Mouse (Mus musculus) forebrain, embryonic 15.5 days (tissue): ENCODE data around the gene Ilkap. TPM values are rescaled to one million over a fixed set of nuclear protein-coding genes. Genes with fewer than 3 reads are reported as not detected.

Source experiments
- ATAC-seq: fragments of 200-750 bp; cut with Nextera tagmentation; replicated peaks from 2 replicates; pipeline ENCODE4 v1.8.0; 2017; ENCODE audit warnings: mild to moderate bottlenecking, moderate TSS enrichment, moderate library complexity
- H3K27ac ChIP-seq: fragments of 300-500 bp; sonication (generic); replicated peaks from 2 replicates; pipeline ENCODE4 v1.5.1; 2015; ENCODE audit warnings: mild to moderate bottlenecking, inconsistent platforms
- H3K27me3 ChIP-seq: fragments of 300-500 bp; sonication (generic); 2 replicates; pipeline ENCODE4 v1.6.1; 2015; ENCODE audit warnings: inconsistent platforms
- H3K36me3 ChIP-seq: fragments of 300-500 bp; sonication (generic); 2 replicates; pipeline ENCODE4 v1.6.1; 2015; ENCODE audit warnings: mild to moderate bottlenecking, inconsistent platforms
- H3K4me1 ChIP-seq: fragments of 300-500 bp; sonication (generic); 2 replicates; pipeline ENCODE4 v1.6.1; 2015; ENCODE audit warnings: inconsistent platforms
- H3K4me2 ChIP-seq: fragments of 300-500 bp; sonication (generic); replicated peaks from 2 replicates; pipeline ENCODE4 v1.6.1; 2015; ENCODE audit warnings: mild to moderate bottlenecking, inconsistent platforms
- H3K4me3 ChIP-seq: fragments of 300-500 bp; sonication (generic); 2 replicates; pipeline ENCODE4 v1.5.1; 2015; ENCODE audit warnings: mild to moderate bottlenecking, inconsistent platforms
- H3K9ac ChIP-seq: fragments of 300-500 bp; sonication (generic); replicated peaks from 2 replicates; pipeline ENCODE4 v1.6.1; 2015; ENCODE audit warnings: mild to moderate bottlenecking, inconsistent platforms
- H3K9me3 ChIP-seq: fragments of 300-500 bp; sonication (generic); 2 replicates; pipeline ENCODE4 v1.6.1; 2016; ENCODE audit warnings: inconsistent platforms
- WGBS: fragments of 180-500 bp; shearing (Covaris S2); methylation state at CpG from one replicate; pipeline ENCODE4 v1.1.7; 2015; ENCODE audit warnings: mixed read lengths; 5-methylcytosine and 5-hydroxymethylcytosine counted together
- polyA plus RNA-seq: library from polyadenylated mRNA; unstranded; fragments of >200 nt; fragmentation: Nextera tagmentation; extraction: Ambion mirVana; gene quantifications from 2 replicates; pipeline ENCODE4 v1.2.1, GENCODE M21; 2015

Gene Ilkap
- polyA plus RNA-seq, 1 experiment from 2014 or later: 167 TPM

GRCm38 (mm10) chr1:91413030-91413506 lies 14.5 kb upstream of the Ilkap start:
- peak; percentile 92 for ATAC-seq
- under 1% methylated on average over 34 of the region's 34 CpGs for WGBS
- no peaks in the 10 kb centered on the region for H3K27me3 ChIP-seq
- peak overlapping the region; percentile 92 for H3K4me3 ChIP-seq
- peak overlapping the region; percentile 91 for H3K27ac ChIP-seq
- H3K36me3 ChIP-seq: peaks cover 3% of the 10 kb centered on the region; the same call in 1 of the 2 replicates
- peak overlapping the region; percentile 94 for H3K9ac ChIP-seq
- H3K9me3 ChIP-seq: no peaks in the 10 kb centered on the region
- H3K4me2 ChIP-seq: peak overlapping the region; percentile 93
- H3K4me1 ChIP-seq: peaks cover 38% of the 10 kb centered on the region

- Histone ChIP-seq H3K36me3 (no peaks in the 10 kb centered on the region; the same call in 1 of the 2 replicates), H3K9ac (peak overlapping the region; percentile 94), H3K4me2 (peak overlapping the region; percentile 93), H3K27me3 (no peaks in the 10 kb centered on the region), H3K4me1 (peaks cover 38% of the 10 kb centered on the region), H3K4me3 (peak overlapping the region; percentile 92), H3K27ac (peak overlapping the region; percentile 91), H3K9me3 (no peaks in the 10 kb centered on the region)
- 1% methylated on average over 64 of the region's 65 CpGs for WGBS
- ATAC-seq: peak; percentile 30
Observed at GRCm38 (mm10) chr1:91412286-91413029, 13.8 kb upstream of the Ilkap start.

GRCm38 (mm10) chr1:91411631-91412285 lies 13.1 kb upstream of the Ilkap start:
- peak overlapping the region; percentile 93 for H3K4me2 ChIP-seq
- no peaks in the 10 kb centered on the region; the same call in 1 of the 2 replicates for H3K36me3 ChIP-seq
- peak overlapping the region; percentile 94 for H3K9ac ChIP-seq
- H3K27ac ChIP-seq: peak overlapping the region; percentile 91; the same call in 1 of the 2 replicates
- WGBS: 48% methylated on average over 8 of the region's 8 CpGs
- H3K9me3 ChIP-seq: no peaks in the 10 kb centered on the region
- no peak for ATAC-seq
- peaks cover 38% of the 10 kb centered on the region for H3K4me1 ChIP-seq
- no peaks in the 10 kb centered on the region for H3K27me3 ChIP-seq
- H3K4me3 ChIP-seq: peak overlapping the region; percentile 92

- Histone ChIP-seq H3K36me3 (no peaks in the 10 kb centered on the region), H3K27me3 (no peaks in the 10 kb centered on the region)
Observed at GRCm38 (mm10) chr1:91407819-91408218, 9.2 kb upstream of the Ilkap start.

GRCm38 (mm10) chr1:91405406-91406169 lies 7.0 kb upstream of the Ilkap start:
- H3K4me2 ChIP-seq: no peak overlapping the region; the same call in 1 of the 2 replicates

More at GRCm38 (mm10) chr1:91407819-91408218, 9.2 kb upstream of the Ilkap start:
- Histone ChIP-seq H3K4me3 (no peak overlapping the region), H3K27ac (no peak overlapping the region), H3K4me2 (no peak overlapping the region), H3K9me3 (no peaks in the 10 kb centered on the region), H3K9ac (no peak overlapping the region), H3K4me1 (peaks cover 15% of the 10 kb centered on the region)
- ATAC-seq: no peak
- WGBS: 93% methylated on average over 4 of the region's 4 CpGs

GRCm38 (mm10) chr1:91404976-91405375 lies 6.4 kb upstream of the Ilkap start:
- 23% methylated on average over 1 of the region's 1 CpGs for WGBS
- Histone ChIP-seq H3K4me3 (no peak overlapping the region), H3K27me3 (no peaks in the 10 kb centered on the region), H3K9me3 (no peaks in the 10 kb centered on the region), H3K9ac (no peak overlapping the region), H3K36me3 (no peaks in the 10 kb centered on the region), H3K27ac (no peak overlapping the region), H3K4me2 (no peak overlapping the region), H3K4me1 (no peaks in the 10 kb centered on the region)
- no peak for ATAC-seq

More at GRCm38 (mm10) chr1:91405406-91406169, 7.0 kb upstream of the Ilkap start:
- H3K27ac ChIP-seq: no peak overlapping the region
- 49% methylated on average over 23 of the region's 23 CpGs for WGBS
- no peaks in the 10 kb centered on the region for H3K9me3 ChIP-seq
- no peaks in the 10 kb centered on the region for H3K36me3 ChIP-seq
- H3K4me3 ChIP-seq: no peak overlapping the region
- no peaks in the 10 kb centered on the region for H3K27me3 ChIP-seq
- H3K9ac ChIP-seq: no peak overlapping the region
- ATAC-seq: 0 out of 2 replicates have a peak, but pooled peaks have one; percentile 11
- H3K4me1 ChIP-seq: no peaks in the 10 kb centered on the region

GRCm38 (mm10) chr1:91397927-91398259 lies 722 bp downstream of the Ilkap start:
- H3K36me3 ChIP-seq: peaks cover 4% of the 10 kb centered on the region; the same call in 1 of the 2 replicates
- no peaks in the 10 kb centered on the region for H3K27me3 ChIP-seq
- peak overlapping the region; percentile 87 for H3K27ac ChIP-seq
- H3K4me3 ChIP-seq: peak overlapping the region; percentile 86
- WGBS: under 1% methylated on average over 12 of the region's 12 CpGs
- peak overlapping the region; percentile 87 for H3K4me2 ChIP-seq
- no peaks in the 10 kb centered on the region for H3K9me3 ChIP-seq
- H3K4me1 ChIP-seq: peaks cover 33% of the 10 kb centered on the region
- H3K9ac ChIP-seq: peak overlapping the region; percentile 88
- ATAC-seq: no peak

GRCm38 (mm10) chr1:91390369-91390768 lies 8.2 kb downstream of the Ilkap start:
- H3K27me3 ChIP-seq: no peaks in the 10 kb centered on the region
- 97% methylated on average over 5 of the region's 5 CpGs for WGBS
- H3K36me3 ChIP-seq: peaks cover 65% of the 10 kb centered on the region
- ATAC-seq: no peak
- H3K4me2 ChIP-seq: no peak overlapping the region
- no peaks in the 10 kb centered on the region for H3K9me3 ChIP-seq
- H3K4me3 ChIP-seq: no peak overlapping the region
- H3K4me1 ChIP-seq: peaks cover 7% of the 10 kb centered on the region; the same call in 1 of the 2 replicates
- H3K9ac ChIP-seq: no peak overlapping the region
- no peak overlapping the region for H3K27ac ChIP-seq

- Histone ChIP-seq H3K4me2 (no peak overlapping the region), H3K4me1 (no peaks in the 10 kb centered on the region), H3K9ac (no peak overlapping the region), H3K9me3 (no peaks in the 10 kb centered on the region), H3K27ac (no peak overlapping the region), H3K27me3 (no peaks in the 10 kb centered on the region), H3K4me3 (no peak overlapping the region), H3K36me3 (peaks cover 85% of the 10 kb centered on the region)
- ATAC-seq: no peak
- WGBS: 98% methylated on average over 4 of the region's 4 CpGs
Observed at GRCm38 (mm10) chr1:91381091-91381471, 17.5 kb downstream of the Ilkap start.

GRCm38 (mm10) chr1:91380453-91381090 lies 18.0 kb downstream of the Ilkap start:
- Histone ChIP-seq H3K4me2 (no peak overlapping the region), H3K9ac (no peak overlapping the region), H3K4me3 (no peak overlapping the region), H3K27me3 (no peaks in the 10 kb centered on the region), H3K9me3 (no peaks in the 10 kb centered on the region), H3K27ac (no peak overlapping the region), H3K4me1 (no peaks in the 10 kb centered on the region), H3K36me3 (peaks cover 87% of the 10 kb centered on the region)
- 0 out of 2 replicates have a peak, but pooled peaks have one; percentile 41 for ATAC-seq
- WGBS: 58% methylated on average over 7 of the region's 7 CpGs

GRCm38 (mm10) chr1:91373414-91373835 lies 25.2 kb downstream of the Ilkap start:
- peaks cover 75% of the 10 kb centered on the region for H3K36me3 ChIP-seq
- 94% methylated on average over 6 of the region's 6 CpGs for WGBS
- H3K4me2 ChIP-seq: no peak overlapping the region
- no peaks in the 10 kb centered on the region for H3K27me3 ChIP-seq
- no peaks in the 10 kb centered on the region for H3K9me3 ChIP-seq
- H3K4me3 ChIP-seq: no peak overlapping the region
- no peak for ATAC-seq
- no peaks in the 10 kb centered on the region for H3K4me1 ChIP-seq
- no peak overlapping the region for H3K27ac ChIP-seq
- no peak overlapping the region for H3K9ac ChIP-seq
